Mouse (Mus musculus) lung, postnatal 36 days (tissue): Measurements from ENCODE around the gene Ppp1r21.

Experiments
- DNase-seq: peaks from one replicate; pipeline ENCODE4 v3.0.0; 2022; ENCODE audit warnings: mixed read lengths

Ppp1r21 gene

DNA sequence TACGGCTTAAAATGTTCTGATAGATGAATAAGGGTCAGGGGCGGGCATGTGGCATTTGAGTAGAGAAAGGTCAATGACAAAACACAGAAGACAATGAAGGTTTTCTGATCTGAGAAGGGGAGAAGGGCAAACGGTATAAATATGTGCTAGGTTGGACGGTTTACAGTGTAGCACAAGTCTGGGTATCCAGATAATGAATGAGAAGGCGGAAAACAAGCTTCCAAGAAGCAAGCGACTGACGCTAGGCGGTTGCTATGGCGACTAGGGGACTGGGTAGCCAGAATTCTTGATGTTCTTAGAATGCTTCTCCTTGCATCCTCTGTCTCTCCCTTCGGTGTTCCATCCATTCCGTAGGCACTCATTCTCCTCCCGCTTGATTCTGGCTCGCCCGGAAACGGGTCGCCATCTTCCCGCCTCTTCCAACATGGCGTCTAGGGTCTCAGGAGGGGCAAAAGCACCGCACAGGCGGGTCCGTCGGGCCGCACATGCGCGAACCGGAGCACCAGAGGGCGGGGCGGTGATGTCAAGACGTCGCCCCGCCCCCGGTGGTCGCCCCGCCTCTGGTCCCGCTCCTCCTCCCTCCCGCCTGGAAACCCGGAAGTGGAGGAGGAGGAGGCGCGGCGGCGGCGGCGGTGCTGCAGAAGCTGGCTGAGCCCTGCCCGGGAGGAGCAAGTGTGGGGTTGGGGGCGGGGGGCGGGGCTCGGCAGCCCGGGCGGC, at the start of gene Ppp1r21:
Ppp1r21 (plus strand) TSS at position 600 of the 717 bp plus-strand sequence.
- peak; percentile 98 for DNase-seq

DNA sequence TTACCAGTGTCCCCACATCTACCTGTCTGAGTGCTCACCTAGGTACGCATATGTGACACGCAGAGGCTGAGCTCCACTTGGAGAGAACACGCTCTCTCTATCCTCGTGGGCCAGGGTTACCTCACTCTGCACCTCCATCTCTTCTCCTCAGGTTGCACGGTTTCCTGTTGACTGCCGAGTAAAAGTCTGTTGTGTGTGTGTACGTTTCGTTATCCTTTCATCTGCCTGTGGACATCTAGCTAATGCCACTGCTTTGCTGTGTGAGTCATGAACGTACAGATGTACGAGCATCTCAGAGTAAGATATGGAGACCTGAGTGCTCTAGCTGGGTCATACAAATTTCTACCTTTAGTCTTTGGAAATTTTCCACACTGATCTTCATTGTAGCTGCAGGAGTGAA, 49.5 kb upstream of the Ppp1r21 start:
- no peak for DNase-seq

DNA sequence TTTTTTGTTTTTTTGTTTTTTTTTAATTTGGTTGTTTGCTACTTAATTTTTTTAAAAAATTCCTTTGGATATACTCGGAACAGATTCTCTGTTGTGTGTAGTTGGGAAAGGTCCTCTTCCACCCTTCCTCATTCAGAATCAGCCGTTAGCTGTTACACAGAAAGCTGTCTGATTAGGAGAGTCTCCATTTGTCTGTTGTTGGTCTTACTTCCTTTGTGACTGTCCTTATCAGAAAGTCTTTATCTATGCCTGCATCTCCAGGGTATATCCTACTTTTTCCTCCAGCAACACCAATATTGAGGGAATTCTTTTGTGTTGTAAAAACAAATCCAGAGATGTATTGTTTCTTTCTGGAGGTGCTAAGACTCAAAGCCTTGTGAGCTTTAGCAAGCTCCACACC, 48.9 kb upstream of the Ppp1r21 start:
- DNase-seq = no peak

DNA sequence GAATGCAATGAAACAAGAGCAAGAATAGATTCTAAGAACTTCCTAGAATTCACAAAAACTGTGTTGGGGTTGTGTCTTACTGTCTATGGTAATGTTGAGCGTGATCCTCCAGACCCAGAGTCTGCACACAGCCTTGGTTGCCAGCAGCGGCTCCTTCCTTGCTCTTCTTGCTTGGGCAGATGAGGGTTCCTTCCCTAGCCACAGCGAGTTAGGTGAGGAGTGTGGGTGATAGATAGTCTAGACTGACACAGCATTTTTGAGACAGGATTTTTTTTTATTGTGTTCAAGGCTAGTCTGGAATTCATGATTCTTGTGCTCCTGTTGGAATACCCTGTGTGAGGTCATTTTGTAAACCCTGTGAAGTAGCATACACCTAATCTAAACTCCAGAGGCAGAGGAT, 48.3 kb upstream of the Ppp1r21 start:
- no peak for DNase-seq

- no peak for DNase-seq
These were observed 45.4 kb upstream of the Ppp1r21 start for GRCm38 (mm10) chr17:88484539-88484938.

GRCm38 (mm10) chr17:88484951-88485350, 45.0 kb upstream of the Ppp1r21 start:
- no peak for DNase-seq

- no peak for DNase-seq
These were observed 39.4 kb upstream of the Ppp1r21 start for GRCm38 (mm10) chr17:88490546-88490945.

- peak; percentile 23 for DNase-seq
These were observed 38.4 kb upstream of the Ppp1r21 start for GRCm38 (mm10) chr17:88491366-88492106.

DNA sequence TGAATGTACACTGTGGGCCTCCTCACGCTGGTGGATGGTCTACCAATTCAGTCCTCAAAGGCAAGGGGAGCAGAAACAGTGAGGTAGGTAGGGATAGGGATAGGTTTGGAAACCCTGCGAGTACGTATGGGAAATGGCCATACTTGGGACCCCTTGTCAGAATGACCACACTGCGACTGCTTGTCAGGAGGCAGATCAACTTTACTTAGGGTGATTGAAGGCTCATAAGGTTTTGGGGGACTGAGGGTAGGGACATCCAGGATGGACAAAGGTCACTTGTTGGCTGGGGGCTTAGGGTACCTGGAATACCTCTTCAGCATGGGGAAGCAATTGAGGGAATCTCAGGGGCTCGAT, 37.8 kb upstream of the Ppp1r21 start:
- no peak for DNase-seq

DNA sequence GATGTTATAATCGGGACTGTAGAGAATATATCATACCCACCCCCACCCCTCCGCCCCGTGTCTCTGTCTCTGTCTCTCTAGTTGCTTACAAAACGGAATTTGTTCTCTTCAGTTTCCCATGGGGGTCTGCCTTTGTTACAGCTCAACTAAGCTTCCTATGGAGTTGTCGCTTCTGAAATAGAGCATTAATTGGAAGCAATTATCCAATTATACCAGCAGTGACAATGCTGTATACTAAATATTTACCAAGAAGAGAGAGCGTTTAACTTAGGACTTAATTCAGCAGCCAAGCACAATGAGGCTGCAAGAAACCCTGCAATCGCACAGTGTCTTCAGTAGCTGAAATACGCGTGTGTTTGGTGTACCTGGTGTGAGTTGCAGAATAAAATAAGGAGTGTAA, 36.4 kb upstream of the Ppp1r21 start:
- DNase-seq = no peak

GRCm38 (mm10) chr17:88494121-88494771, 35.7 kb upstream of the Ppp1r21 start:
- DNase-seq = no peak

- DNase-seq = no peak
These were observed 35.2 kb upstream of the Ppp1r21 start for GRCm38 (mm10) chr17:88494772-88495132.

DNA sequence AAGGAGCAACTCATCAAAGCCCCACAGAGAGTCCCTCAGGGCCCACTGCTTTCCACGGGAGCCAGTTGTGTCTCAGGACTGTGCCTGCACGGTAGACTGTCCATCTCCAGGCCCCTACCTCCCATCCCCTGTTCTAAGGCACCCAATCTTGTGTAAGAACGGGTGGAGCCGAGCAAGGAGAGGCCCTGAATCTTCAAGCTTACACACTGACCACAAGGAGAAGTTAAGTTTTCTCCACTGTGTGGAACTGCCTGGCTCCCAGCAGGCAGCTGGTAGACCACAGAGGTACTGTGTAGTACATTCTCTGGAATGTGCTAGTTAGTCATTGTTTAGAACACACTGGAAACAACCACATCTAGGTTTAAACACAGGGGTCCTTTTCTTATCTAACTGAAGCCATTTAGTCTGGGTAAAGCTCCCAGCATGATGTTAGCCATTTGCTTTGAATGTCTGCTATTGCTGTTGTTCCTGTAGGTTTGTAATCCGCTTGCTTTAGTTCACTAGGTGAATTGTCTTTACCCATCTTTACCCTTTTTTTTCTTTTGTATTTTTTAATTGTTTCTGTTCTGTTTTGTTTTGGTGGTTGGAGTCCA, 31.7 kb upstream of the Ppp1r21 start:
- no peak for DNase-seq

DNA sequence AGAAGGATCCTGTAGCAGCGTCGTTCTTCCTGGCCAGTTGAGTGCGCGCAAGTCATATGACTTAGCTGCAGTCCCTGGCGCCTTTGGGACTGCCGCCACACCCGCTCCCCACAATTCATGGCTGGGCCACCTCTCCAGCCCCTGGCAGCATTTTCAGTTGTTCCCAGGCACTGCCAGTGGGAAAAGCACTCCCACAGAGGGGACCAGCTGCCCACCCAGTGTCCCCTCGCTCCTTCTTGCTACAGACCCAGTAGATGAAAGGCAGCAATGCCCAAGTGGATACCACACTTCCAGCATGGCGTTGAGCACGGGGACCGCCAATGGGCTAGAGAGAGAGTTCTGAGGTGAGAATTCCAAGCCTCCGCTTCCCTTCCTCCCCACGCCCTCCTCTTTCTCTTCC, 25.9 kb upstream of the Ppp1r21 start:
- DNase-seq = no peak

DNA sequence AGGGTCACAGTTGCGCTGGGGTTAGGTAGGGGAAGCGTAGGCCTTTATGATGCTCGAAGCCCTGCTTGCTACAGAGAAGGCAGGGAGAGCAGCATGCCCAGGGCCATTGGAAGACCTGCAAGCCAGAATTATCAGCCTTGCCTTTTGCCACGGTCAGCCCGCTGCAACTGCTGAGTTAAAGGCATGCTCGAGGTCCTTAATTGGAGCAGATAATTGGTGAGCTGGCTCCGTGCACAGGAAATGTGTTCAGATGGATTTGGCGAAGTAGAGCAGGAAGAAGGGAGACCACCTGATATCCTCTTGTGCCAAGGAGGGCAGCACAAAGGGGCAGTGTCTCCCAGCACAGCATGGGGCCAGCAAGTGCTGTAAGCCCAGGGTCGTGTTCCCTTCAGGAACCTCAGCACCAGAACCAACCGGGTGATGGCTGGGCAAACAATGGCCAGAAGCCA, 24.6 kb upstream of the Ppp1r21 start:
- DNase-seq = no peak

DNA sequence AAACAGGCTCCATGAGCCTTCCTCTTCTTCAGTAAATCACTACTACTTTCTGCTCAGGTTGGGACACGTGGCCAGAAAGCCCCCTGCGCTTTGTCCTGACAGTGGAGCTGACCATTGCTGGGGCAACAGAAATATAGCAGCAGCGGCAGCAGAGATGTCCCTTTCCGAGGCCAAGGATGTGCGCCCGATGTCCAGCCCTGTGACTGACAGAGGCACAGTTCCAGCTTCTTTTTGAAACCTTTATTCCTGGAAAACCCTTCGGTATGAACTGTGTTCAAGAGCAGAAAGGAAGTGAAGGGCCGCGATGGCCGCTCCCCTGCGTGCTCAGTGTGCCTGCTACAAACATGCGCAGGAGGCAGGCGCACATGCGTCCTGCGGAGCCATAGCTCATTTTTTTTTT, 24.0 kb upstream of the Ppp1r21 start:
- DNase-seq = no peak

DNA sequence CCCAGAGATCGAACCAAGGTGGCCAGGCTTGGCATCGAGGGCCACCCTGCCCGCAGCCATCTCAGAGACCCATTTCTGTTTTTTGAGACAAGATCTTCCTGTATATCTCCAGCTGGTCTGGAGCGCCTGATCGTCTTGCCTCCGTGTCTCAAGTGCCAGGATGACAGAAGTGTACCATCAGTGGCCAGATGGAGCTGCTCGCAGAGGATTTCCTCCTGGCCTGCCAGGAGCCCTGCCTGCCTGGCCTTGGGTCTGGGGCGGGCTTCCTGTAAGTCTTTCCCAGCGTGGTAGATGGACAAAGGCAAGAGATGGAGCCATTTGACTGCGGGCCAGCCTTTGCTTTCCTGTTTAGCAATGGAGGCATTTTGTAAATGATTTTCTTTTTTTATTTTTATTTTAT, 22.5 kb upstream of the Ppp1r21 start:
- peak; percentile 75 for DNase-seq

DNA sequence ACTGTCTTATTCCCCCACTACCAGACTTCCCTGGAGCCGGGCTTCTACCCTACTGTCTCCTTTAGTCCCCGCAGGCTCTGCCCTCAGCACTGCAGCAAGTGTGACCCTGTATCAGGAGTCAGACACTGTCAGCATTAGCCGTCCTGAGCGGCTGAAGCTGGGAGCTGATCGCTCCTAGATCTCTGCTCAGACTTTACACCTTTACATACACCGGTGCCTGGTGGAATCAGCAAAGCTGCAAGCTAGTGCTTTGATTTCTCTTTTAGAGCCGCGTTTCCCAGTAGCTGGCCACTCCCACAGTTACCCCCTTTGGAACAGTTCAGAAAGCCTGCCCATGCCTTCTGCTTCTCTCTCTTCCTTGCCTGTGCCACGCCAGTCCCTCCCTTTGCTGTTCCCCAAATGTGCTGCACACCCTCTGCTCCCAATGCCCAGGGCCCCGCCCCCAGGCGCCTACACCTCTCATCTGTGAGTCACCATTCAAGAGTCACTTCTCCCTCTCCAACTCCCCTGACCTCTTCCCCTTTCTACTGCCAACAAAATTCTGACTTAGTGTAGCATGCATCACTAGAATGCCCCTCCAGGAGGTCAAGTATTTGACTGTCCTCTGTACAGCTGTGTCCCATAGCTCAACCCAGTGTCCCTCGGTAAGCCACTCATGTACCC, 20.9 kb upstream of the Ppp1r21 start:
- peak; percentile 94 for DNase-seq

DNA sequence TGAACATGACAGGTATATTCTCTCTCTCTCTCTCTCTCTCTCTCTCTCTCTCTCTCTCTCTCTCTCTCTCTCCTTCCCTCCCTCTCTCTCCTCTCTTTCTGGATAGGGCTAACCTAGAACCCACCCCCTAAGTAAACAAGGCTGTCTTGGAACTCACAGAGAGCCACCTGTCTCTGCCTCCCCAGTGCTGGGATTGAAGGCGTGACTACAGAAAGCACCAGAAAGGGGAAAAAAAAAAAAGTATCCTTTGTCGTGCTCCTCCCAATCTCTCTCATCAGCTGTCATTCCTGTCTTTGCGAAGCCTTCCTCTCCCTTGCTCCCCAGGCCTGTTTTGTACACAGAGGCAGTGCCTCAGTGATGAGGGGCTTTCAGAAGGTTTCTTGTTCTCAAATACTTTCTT, 19.9 kb upstream of the Ppp1r21 start:
- DNase-seq = no peak

- peak; percentile 94 for DNase-seq
These were observed 18.8 kb upstream of the Ppp1r21 start for GRCm38 (mm10) chr17:88511095-88511551.

GRCm38 (mm10) chr17:88516477-88516876, 13.4 kb upstream of the Ppp1r21 start:
- no peak for DNase-seq

- DNase-seq = peak; percentile 85
These were observed 2.1 kb upstream of the Ppp1r21 start for GRCm38 (mm10) chr17:88527781-88528180.

- no peak for DNase-seq
These were observed 310 bp downstream of the Ppp1r21 start for GRCm38 (mm10) chr17:88530236-88530619.
